28 mouse cellular contexts compared by ENCODE assay signal in the genomic region with DNA sequence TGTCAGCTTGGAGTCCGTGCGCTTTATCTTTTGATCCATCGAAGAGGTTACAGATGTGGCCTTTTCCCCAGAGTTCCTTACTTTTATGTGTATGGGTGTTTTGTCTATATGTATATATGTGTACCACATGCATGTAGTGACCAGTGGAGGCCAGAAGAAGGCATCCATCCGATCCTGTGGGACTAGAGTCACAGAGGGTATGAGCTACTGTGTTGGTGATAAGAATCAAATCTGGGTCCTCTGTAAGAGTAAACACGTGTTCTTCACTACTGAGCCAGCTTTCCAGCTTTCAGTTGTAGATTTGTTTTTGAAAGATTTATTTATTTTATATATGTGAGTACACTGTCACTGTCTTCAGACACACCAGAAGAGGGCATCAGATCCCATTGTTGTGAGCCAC. TPM values are rescaled to one million over a fixed set of nuclear protein-coding genes. Genes with fewer than 3 reads are reported as not detected.
"Had no signal": no experiment of that assay in that cellular context is flagged by ENCODE, and none has a peak within 500 bp of the region (broad histone marks: within the 10 kb centered on the region; RNA-seq: fewer than 3 reads in every experiment).

No protein-coding gene starts in this region.

- DNase-seq: cerebellum, adult 2 months; cerebellum, adult 8-10 months; cerebellum, adult 9-10 months; cerebellum, adult 9-11 months; cerebellum, postnatal 10 days; cerebellum, postnatal 14 days; cerebellum, postnatal 25 days; cerebellum, postnatal 36 days; embryo, embryonic 11 days; forebrain, postnatal 0 days; gastrocnemius, adult 2 months; gastrocnemius, postnatal 10 days; gastrocnemius, postnatal 14 days; gastrocnemius, postnatal 25 days; gastrocnemius, postnatal 36 days; heart, adult 18-20 months; heart, adult 2 months had no signal

- H3K9me3 ChIP-seq: embryonic facial prominence, embryonic 10.5 days; embryonic facial prominence, embryonic 12.5 days; embryonic facial prominence, embryonic 13.5 days; embryonic facial prominence, embryonic 15.5 days; forebrain, embryonic 10.5 days; forebrain, embryonic 12.5 days; forebrain, embryonic 13.5 days; forebrain, embryonic 15.5 days had no signal

- H3K27me3 ChIP-seq: embryonic facial prominence, embryonic 12.5 days; embryonic facial prominence, embryonic 13.5 days; embryonic facial prominence, embryonic 15.5 days; forebrain, embryonic 12.5 days; forebrain, embryonic 13.5 days; forebrain, embryonic 15.5 days had no signal

- ATAC-seq: forebrain, embryonic 13.5 days; forebrain, embryonic 14.5 days; forebrain, embryonic 15.5 days; forebrain, embryonic 16.5 days; forebrain, postnatal 0 days had no signal

- H3K4me1 ChIP-seq: embryonic facial prominence, embryonic 10.5 days; embryonic facial prominence, embryonic 12.5 days; embryonic facial prominence, embryonic 13.5 days; embryonic facial prominence, embryonic 15.5 days; forebrain, embryonic 10.5 days; forebrain, embryonic 13.5 days; forebrain, embryonic 15.5 days had no signal

- H3K9ac ChIP-seq: embryonic facial prominence, embryonic 12.5 days; embryonic facial prominence, embryonic 13.5 days; embryonic facial prominence, embryonic 15.5 days; forebrain, embryonic 12.5 days; forebrain, embryonic 13.5 days; forebrain, embryonic 15.5 days; forebrain, postnatal 0 days had no signal

- H3K36me3 ChIP-seq: embryonic facial prominence, embryonic 10.5 days; embryonic facial prominence, embryonic 12.5 days; embryonic facial prominence, embryonic 13.5 days; embryonic facial prominence, embryonic 15.5 days; forebrain, embryonic 10.5 days; forebrain, embryonic 12.5 days; forebrain, embryonic 15.5 days had no signal

- H3K4me3 ChIP-seq: embryonic facial prominence, embryonic 10.5 days; embryonic facial prominence, embryonic 12.5 days; embryonic facial prominence, embryonic 13.5 days; embryonic facial prominence, embryonic 15.5 days; erythroblast, embryonic 14.5 days; forebrain, embryonic 10.5 days; forebrain, embryonic 12.5 days; forebrain, embryonic 13.5 days; forebrain, embryonic 15.5 days had no signal

- H3K4me2 ChIP-seq: embryonic facial prominence, embryonic 12.5 days; embryonic facial prominence, embryonic 13.5 days; embryonic facial prominence, embryonic 15.5 days; forebrain, embryonic 12.5 days; forebrain, embryonic 13.5 days; forebrain, embryonic 15.5 days had no signal

- H3K27ac ChIP-seq: embryonic facial prominence, embryonic 10.5 days; embryonic facial prominence, embryonic 12.5 days; embryonic facial prominence, embryonic 13.5 days; embryonic facial prominence, embryonic 15.5 days; forebrain, embryonic 10.5 days; forebrain, embryonic 12.5 days; forebrain, embryonic 13.5 days; forebrain, embryonic 15.5 days had no signal

RNA-seq across cellular contexts. Expression of gene B130006D01Rik, which starts 4.6 kb away (rescaled TPM):
- polyA plus RNA-seq: erythroblast, embryonic 14.5 days had no signal
